Mouse (Mus musculus) CH12.LX (cell line): Measurements from ENCODE around the gene Sipa1. TPM values are rescaled to one million over a fixed set of nuclear protein-coding genes. Genes with fewer than 3 reads are reported as not detected.

ENCODE experiments used
- DNase-seq: peaks from one replicate; pipeline ENCODE4 v3.0.0-alpha.2; 2013; ENCODE audit errors: extremely low read depth
- H3K27ac ChIP-seq: 2 replicates; pipeline ENCODE4 v1.5.1; 2012; ENCODE audit warnings: low read depth, mild to moderate bottlenecking, control low read depth, moderate library complexity; ENCODE audit not compliant: insufficient read depth
- H3K27me3 ChIP-seq: replicated peaks from 2 replicates; pipeline ENCODE3; 2012; ENCODE audit warnings: inconsistent platforms
- H3K36me3 ChIP-seq, 2 experiments: replicated peaks in 1 of 2; 2 replicates each; pipeline versions ENCODE3 to v1.6.1; 2012; ENCODE audit warnings: inconsistent platforms in 1 of 2, low read length in 1 of 2, mild to moderate bottlenecking in 1 of 2, mixed read lengths in 1 of 2, moderate library complexity in 1 of 2; ENCODE audit not compliant: control insufficient read depth in 1 of 2, insufficient read depth in 1 of 2
- H3K4me1 ChIP-seq, 2 experiments: 2 replicates each; pipeline ENCODE4 v1.6.1; 2012; ENCODE audit warnings: inconsistent platforms in 1 of 2, moderate library complexity in 1 of 2; ENCODE audit not compliant: insufficient read depth in 2 of 2, control insufficient read depth in 1 of 2
- H3K4me2 ChIP-seq: 2 replicates; pipeline ENCODE4 v1.6.1; 2012; ENCODE audit warnings: low read depth, mild to moderate bottlenecking, control low read depth; ENCODE audit not compliant: poor library complexity, insufficient read depth, severe bottlenecking
- H3K4me3 ChIP-seq, 3 experiments: fragments of 150-350 bp in 1 of 3; sonication (generic) in 1 of 3; replicated peaks in 1 of 3; 2 replicates each; pipeline versions ENCODE3 to v1.5.1; 2011 to 2012; ENCODE audit warnings: low read depth in 2 of 3, low read length in 2 of 3, mild to moderate bottlenecking in 2 of 3, moderate library complexity in 2 of 3, control low read depth in 1 of 3, improper control_type of control experiment in 1 of 3, inconsistent platforms in 1 of 3, mixed read lengths in 1 of 3; ENCODE audit not compliant: poor library complexity in 1 of 3
- H3K79me2 ChIP-seq: replicated peaks from 2 replicates; pipeline ENCODE4 v1.6.1; 2012; ENCODE audit warnings: mild to moderate bottlenecking, moderate library complexity; ENCODE audit not compliant: control insufficient read depth, poor library complexity, insufficient read depth, severe bottlenecking; ENCODE audit errors: extremely low read depth
- H3K9ac ChIP-seq: 2 replicates; pipeline ENCODE4 v1.6.1; 2012; ENCODE audit warnings: low read depth, mild to moderate bottlenecking, control low read depth, moderate library complexity; ENCODE audit not compliant: insufficient read depth
- H3K9me3 ChIP-seq: replicated peaks from 2 replicates; pipeline ENCODE3; 2012; ENCODE audit warnings: low read length, inconsistent platforms, mixed read lengths
- BHLHE40 ChIP-seq: IDR thresholded peaks from 2 replicates; pipeline ENCODE4 v1.6.1; 2011; ENCODE audit warnings: mild to moderate bottlenecking, low read depth, low read length, improper control_type of control experiment
- CHD2 ChIP-seq: IDR thresholded peaks from 2 replicates; pipeline ENCODE4 v1.6.1; 2011; ENCODE audit warnings: low read length, improper control_type of control experiment
- EP300 ChIP-seq: IDR thresholded peaks from 2 replicates; pipeline ENCODE4 v1.6.1; 2011; ENCODE audit warnings: low read length, improper control_type of control experiment
- ETS1 ChIP-seq: conservative IDR thresholded peaks from 2 replicates; pipeline ENCODE4 v1.6.1; 2012; ENCODE audit warnings: low read depth, mild to moderate bottlenecking, inconsistent platforms, low read length, improper control_type of control experiment, moderate library complexity
- HCFC1 ChIP-seq: IDR thresholded peaks from 2 replicates; pipeline ENCODE4 v1.6.1; 2012; ENCODE audit warnings: low read depth, mild to moderate bottlenecking, inconsistent platforms, low read length, improper control_type of control experiment
- JUND ChIP-seq: conservative IDR thresholded peaks from 2 replicates; pipeline ENCODE4 v1.6.1; 2011; ENCODE audit warnings: low read depth, low read length, improper control_type of control experiment
- MAFK ChIP-seq: IDR thresholded peaks from 2 replicates; pipeline ENCODE4 v1.6.1; 2011; ENCODE audit warnings: low read length, improper control_type of control experiment; ENCODE audit not compliant: insufficient replicate concordance
- MAZ ChIP-seq: IDR thresholded peaks from 2 replicates; pipeline ENCODE4 v1.6.1; 2012; ENCODE audit warnings: low read depth, mild to moderate bottlenecking, inconsistent platforms, low read length, improper control_type of control experiment, moderate library complexity
- NRF1 ChIP-seq: IDR thresholded peaks from 2 replicates; pipeline ENCODE4 v1.6.1; 2014; ENCODE audit warnings: low read depth, mild to moderate bottlenecking, inconsistent platforms, low read length, improper control_type of control experiment, moderate library complexity
- POLR2A ChIP-seq: IDR thresholded peaks from 2 replicates; pipeline ENCODE4 v1.6.1; 2011; ENCODE audit warnings: low read depth, mild to moderate bottlenecking, improper control_type of control experiment, low read length
- POLR2AphosphoS2 ChIP-seq: IDR thresholded peaks from 2 replicates; pipeline ENCODE4 v1.6.1; 2011; ENCODE audit warnings: low read depth, low read length, improper control_type of control experiment
- RAD21 ChIP-seq: IDR thresholded peaks from 2 replicates; pipeline ENCODE4 v1.6.1; 2011; ENCODE audit warnings: low read depth, mild to moderate bottlenecking, low read length, improper control_type of control experiment, moderate library complexity
- SIN3A ChIP-seq: IDR thresholded peaks from 2 replicates; pipeline ENCODE4 v1.6.1; 2012; ENCODE audit warnings: low read length, improper control_type of control experiment, inconsistent platforms
- TBP ChIP-seq: conservative IDR thresholded peaks from 2 replicates; pipeline ENCODE4 v1.6.1; 2011; ENCODE audit warnings: low read depth, low read length, improper control_type of control experiment
- ZMIZ1 ChIP-seq: IDR thresholded peaks from 2 replicates; pipeline ENCODE4 v1.6.1; 2012; ENCODE audit warnings: low read depth, mild to moderate bottlenecking, inconsistent platforms, low read length, improper control_type of control experiment
- ZNF384 ChIP-seq: IDR thresholded peaks from 2 replicates; pipeline ENCODE4 v1.6.1; 2012; ENCODE audit warnings: low read depth, low read length, improper control_type of control experiment, inconsistent platforms
- dilution Hi-C: fragments of 300-500 bp; cut with MboI; formaldehyde crosslinking; loops from 2 replicates; pipeline ENCODE4 v1.14.3; 2020; ENCODE audit warnings: low sequenced_read_pairs; ENCODE audit not compliant: extremely low pct_unique_long_range_greater_than_20kb, extremely low pct_ligation_motif_present
- in situ Hi-C: fragments of 300-500 bp; cut with MboI; formaldehyde crosslinking; loops from 3 replicates; pipeline ENCODE4 v1.14.3; 2019; ENCODE audit warnings: low sequenced_read_pairs, low pct_ligation_motif_present, low pct_unique_long_range_greater_than_20kb, mixed read lengths
- polyA plus RNA-seq: library from polyadenylated mRNA; unstranded; fragments of >175 nt; gene quantifications from 2 replicates; pipeline ENCODE4 v1.2.1, GENCODE M21; 2012; ENCODE audit warnings: low read depth; ENCODE audit not compliant: insufficient read length
- total RNA-seq, 2 experiments: library from RNA; depleted of rRNA; stranded (reverse); fragments of 300-350 nt in 1 of 2; fragments of >200 nt in 1 of 2; gene quantifications; 2 replicates each; pipeline ENCODE4 v1.2.3; 2012 to 2014

The Sipa1 gene
- total and polyA plus RNA-seq, 3 experiments = 17.6 to 54.6 (median 51.1) TPM

DNA sequence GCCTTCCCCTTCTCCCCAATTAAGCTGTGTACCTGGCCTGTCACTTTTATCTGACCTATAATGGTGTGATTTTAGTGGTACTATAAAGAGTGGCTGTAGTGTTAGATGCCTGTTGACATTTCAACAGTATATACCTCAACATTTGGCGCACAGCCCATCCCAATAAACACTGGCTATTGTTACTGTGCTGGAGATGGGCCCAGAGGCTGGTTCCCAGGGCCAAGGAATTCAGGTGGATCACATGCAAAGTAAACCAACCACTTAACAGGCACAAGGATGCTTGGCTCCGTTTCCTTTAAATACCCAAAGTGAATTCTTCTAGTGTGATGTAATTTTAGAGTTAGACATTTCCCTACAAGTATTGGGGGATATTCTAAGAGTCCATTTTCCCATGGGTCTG lies 48.6 kb downstream of the Sipa1 start:
- Histone ChIP-seq H3K9ac (no peak overlapping the region), H3K4me1 (peaks cover 4 to 8% of the 10 kb centered on the region in 2 experiments), H3K4me2 (no peak overlapping the region), H3K4me3 (no peak overlapping the region), H3K27ac (no peak overlapping the region), H3K79me2 (no peaks in the 10 kb centered on the region), H3K9me3 (no peaks in the 10 kb centered on the region), H3K36me3 (no peaks in the 10 kb centered on the region), H3K27me3 (no peaks in the 10 kb centered on the region)
- DNase-seq = no peak
- in situ Hi-C loops (no loop called here), dilution Hi-C loops (no loop called here)
- TF ChIP-seq MAZ (no peak), POLR2A (no peak), MAFK (no peak), POLR2AphosphoS2 (no peak), BHLHE40 (no peak), ZMIZ1 (no peak), NRF1 (no peak), CHD2 (no peak), SIN3A (no peak), TBP (no peak), EP300 (no peak), JUND (no peak), RAD21 (no peak), ETS1 (no peak)

- TF ChIP-seq ZNF384 = no peak
- TF ChIP-seq HCFC1 = no peak
- peaks cover 10 to 22% of the 10 kb centered on the region in 2 experiments for H3K4me1 ChIP-seq
- H3K9me3 ChIP-seq = no peaks in the 10 kb centered on the region
- peaks cover 9 to 12% of the 10 kb centered on the region in 2 experiments for H3K36me3 ChIP-seq
- dilution Hi-C loops = no loop called here
- H3K4me2 ChIP-seq = no peak overlapping the region
- no peak overlapping the region for H3K27ac ChIP-seq
- no peak for DNase-seq
- H3K79me2 ChIP-seq = 0 out of 2 replicates have a peak, but pooled peaks cover 2% of the 10 kb centered on the region
- in situ Hi-C loops = no loop called here
- H3K4me3 ChIP-seq = no peak overlapping the region
- H3K27me3 ChIP-seq = no peaks in the 10 kb centered on the region
- no peak overlapping the region for H3K9ac ChIP-seq
These were observed 50.6 kb downstream of the Sipa1 start for GRCm38 (mm10) chr19:5612762-5613411.
